Mouse (Mus musculus): ENCODE results near the gene Sytl5.

Gene Sytl5

DNA sequence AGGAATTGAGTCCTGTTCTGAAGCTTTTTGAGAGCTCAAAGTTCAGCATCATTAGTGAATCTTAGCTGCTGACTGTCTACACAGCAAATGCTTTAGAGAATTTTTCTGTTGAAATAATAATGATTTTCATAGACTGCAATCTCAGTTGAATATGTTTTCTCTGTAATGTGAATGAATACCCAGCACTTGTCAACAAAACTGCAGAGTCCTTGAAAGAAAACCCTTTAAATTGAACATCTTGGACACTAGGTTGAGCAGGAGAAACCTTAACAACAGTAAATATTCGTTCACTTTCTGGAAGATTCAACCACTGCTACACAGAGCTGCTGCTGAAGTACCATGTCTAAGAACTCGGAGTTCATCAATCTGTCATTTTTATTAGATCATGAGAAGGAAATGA is at the start of gene Sytl5:
Gene Sytl5, plus strand, starts transcription at position 301 of the 400 bp plus-strand sequence.
- DNase-seq (ENCODE audit: low spot score): no peak

DNA sequence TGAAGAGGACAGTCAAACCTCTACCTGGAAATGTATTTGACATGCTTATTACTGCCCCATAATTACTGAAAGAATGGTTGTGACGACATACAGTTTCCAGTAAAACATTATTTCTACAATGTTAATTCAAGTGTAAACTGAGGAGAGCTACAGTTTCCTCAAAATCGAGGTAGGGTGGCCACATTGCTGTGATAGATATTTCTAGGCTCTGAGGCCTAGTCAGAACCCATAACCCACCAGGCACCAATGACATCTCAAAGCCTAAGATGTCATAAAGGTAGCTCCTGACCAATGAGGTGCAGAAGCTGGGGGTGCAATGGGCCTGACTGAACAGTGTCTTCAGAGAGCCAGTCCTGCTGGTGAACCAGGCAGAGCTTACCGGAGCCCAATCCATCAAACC is 38.8 kb upstream of the Sytl5 start, which contains the start of gene Hypm:
Gene Hypm, plus strand, starts transcription at position 301 of the 400 bp plus-strand sequence.
- no peak for DNase-seq (ENCODE audit: low spot score)

DNA sequence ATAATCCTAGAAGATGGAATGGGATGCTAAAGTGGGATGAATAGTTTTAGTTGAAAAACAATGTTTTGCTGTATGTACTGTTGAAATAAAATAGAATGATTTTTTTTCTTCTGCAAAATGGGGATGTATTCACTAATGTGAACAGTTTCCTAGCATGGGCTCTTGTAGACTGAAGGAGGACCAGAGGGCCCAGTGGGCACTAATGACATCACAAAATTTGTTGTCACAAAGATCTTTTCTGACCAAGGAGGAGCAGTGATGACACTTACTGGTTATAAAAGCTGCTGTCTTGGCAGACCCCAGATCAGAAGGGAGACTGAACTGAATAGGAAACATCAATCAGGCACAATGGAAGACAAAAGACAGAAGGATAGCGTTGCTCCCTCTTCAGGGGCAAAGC is 36.0 kb upstream of the Sytl5 start, which contains the start of gene H2al3:
Gene H2al3, plus strand, starts transcription at position 301 of the 400 bp plus-strand sequence.
- no peak for DNase-seq (ENCODE audit: low spot score)

DNA sequence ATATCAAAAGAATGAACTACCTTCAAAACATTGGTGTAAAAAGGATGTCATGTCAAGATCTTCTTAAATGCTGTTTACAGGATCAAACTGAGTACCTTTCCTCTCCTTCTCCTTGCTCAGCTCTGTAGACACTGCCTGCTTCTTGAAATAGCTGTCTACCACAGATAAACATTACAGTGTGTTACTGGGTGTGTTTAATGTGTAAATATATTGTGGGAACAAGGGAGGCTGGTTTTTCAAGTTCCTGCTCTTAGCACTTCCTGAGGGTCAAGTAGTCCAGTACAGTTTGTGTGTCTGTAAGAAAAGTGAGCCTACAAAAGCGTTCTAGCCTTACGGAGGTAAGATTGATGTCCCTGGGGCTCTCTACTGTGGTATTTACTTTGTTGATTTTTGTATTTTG is 23.6 kb upstream of the Sytl5 start:
- no peak for DNase-seq (ENCODE audit: low spot score)

- no peak for DNase-seq (ENCODE audit: low spot score)
Observed at GRCm38 (mm10) chrX:9875519-9875918, 9.9 kb upstream of the Sytl5 start.

GRCm38 (mm10) chrX:9909572-9909971 is 24.1 kb downstream of the Sytl5 start:
- DNase-seq (ENCODE audit: low spot score): no peak

- DNase-seq (ENCODE audit: low spot score): no peak
Observed at GRCm38 (mm10) chrX:9933839-9934238, 48.4 kb downstream of the Sytl5 start.

- DNase-seq (ENCODE audit: low spot score): no peak
Observed at GRCm38 (mm10) chrX:9984094-9984669, 98.8 kb downstream of the Sytl5 start.

DNA sequence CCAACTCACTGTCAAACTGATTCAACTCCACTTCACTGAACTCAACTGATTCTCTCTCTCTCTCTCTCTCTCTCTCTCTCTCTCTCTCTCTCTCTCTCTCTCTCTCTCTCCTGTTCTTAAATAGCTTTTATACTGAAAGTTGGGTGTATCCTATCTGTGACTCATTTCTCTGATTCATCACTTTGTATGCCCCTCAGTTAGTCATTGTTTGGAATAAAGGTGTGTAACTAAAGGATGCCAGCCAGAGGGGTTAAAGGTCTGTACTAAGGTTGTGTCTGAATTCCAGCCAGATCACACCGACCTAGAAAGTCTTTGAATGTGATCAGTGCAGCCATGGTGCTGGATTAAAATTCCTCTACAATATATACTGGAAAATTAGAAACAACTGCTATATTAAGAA is 115.3 kb downstream of the Sytl5 start:
- DNase-seq (ENCODE audit: low spot score): no peak

DNA sequence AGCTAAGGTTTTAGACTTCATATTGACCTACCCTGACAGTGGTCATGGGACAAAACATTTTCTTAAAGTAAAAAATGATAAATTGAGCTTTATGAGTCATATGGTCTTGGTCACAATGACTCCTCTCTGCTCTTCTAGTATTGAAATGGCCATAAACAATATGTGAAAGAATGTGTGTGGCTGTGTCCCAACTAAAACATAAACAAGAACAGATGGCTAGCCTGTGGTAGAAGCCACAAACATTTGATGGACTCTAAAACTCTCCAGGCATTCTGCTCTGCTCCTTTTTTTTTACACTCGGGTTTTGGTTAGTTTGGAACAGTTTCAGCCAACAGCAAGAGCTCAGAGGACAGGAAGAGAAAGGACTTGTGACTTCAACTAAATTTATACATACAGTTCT is 120.5 kb downstream of the Sytl5 start:
- no peak for DNase-seq (ENCODE audit: low spot score)

GRCm38 (mm10) chrX:10007675-10008270 is 122.4 kb downstream of the Sytl5 start:
- DNase-seq (ENCODE audit: low spot score): no peak

DNA sequence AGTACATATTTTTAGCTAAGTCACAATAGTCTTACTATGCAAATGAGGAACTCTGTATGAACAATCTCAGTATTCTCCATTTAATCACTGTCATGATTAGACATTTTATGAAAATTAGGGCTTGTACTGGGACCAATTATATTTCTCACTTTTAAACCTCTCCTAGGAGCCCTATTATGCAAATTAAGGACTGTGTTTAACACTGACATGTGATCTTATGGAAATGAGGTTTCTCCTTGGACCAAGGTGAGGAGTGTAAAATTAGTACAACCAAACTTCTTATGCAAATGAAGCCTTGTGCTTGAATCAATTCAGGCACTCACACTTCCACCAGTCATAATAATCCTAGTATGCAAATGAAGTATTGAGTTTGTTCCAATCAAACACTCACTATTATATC is 124.8 kb downstream of the Sytl5 start:
- no peak for DNase-seq (ENCODE audit: low spot score)

DNA sequence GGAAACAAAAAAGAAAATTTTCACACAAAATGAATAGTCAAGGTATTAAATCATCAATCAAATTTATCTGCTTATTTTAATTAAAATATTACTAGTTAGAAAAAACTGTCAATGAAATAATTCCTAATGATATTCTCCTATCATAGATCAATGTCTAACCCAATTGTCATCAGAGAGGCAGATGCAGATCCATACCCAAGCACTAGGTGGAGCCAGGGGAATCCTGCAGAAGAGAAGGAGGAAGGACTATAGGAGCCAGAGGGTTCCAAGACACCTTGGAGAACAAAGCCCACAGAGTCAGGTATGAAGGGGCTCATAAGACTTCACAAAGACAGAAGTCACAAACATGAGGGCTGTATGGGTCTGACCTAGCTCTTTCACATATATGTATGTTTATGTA is 149.2 kb downstream of the Sytl5 start:
- no peak for DNase-seq (ENCODE audit: low spot score)
